8 mouse cellular contexts compared by ENCODE assay signal in the genomic region with DNA sequence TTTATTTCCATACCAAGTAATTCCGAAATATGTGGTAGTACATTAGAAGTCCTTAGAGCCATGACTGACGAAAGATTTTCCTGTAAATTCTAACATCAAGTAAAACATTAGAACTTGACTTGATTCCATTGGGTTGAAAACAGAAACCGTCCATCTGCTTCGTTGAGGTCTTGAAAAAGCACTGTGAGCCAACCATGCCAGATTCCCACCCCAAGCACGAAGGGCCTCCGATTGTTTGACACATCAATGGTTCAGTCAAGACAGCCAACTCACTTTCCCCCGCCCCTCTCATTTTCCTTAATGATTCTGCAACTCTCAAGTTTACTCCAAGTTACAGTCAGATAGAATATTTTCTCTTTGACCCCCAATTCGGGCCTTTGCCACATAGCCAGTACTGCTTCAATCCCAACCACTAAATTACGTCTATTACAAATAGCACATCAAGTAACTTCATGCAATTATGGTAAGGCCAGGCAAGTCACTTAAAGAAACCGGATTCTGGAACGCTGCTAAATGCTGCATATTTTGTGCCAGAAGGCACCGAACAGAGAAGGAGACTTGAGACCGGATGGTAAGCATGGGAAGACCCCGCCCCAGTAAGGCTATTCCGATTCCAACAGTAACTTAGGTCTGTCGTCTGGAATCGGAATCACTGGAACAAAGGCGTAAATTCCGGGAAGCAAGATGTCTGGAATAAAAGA. TPM values are rescaled to one million over a fixed set of nuclear protein-coding genes. Genes with fewer than 3 reads are reported as not detected.
DNase-seq lines count a peak whose midpoint lies in the region; ATAC-seq lines count a peak whose summit lies in the region.

No protein-coding gene starts in this region.

- H3K4me3 ChIP-seq in hindbrain, embryonic 11.5 days (ENCODE audit: low read depth, low read length), result peak overlapping the region; percentile 84
- H3K4me3 ChIP-seq in liver, embryonic 13.5 days (replicated peaks), result peak overlapping the region; percentile 93
- peak overlapping the region; percentile 95 for H3K4me3 ChIP-seq in neural tube, embryonic 13.5 days

- no peaks in the 10 kb centered on the region for H3K27me3 ChIP-seq in hindbrain, embryonic 11.5 days (ENCODE audit: control insufficient read depth, insufficient read depth, low read length)
- H3K27me3 ChIP-seq in liver, embryonic 13.5 days, result no peaks in the 10 kb centered on the region
- H3K27me3 ChIP-seq in neural tube, embryonic 13.5 days, result no peaks in the 10 kb centered on the region

- peak; percentile 44 for DNase-seq in embryo, embryonic 10 days (ENCODE audit: low spot score)
- no peak for DNase-seq in embryo, embryonic 9.5 days (ENCODE audit: extremely low spot score)
- DNase-seq in CD4-positive helper T cell, adult 2 months (ENCODE audit: low read depth, low spot score), result peak; percentile 41
- DNase-seq in embryo, embryonic 11 days, result peak; percentile 48
- DNase-seq in hindbrain, embryonic 11.5 days (ENCODE audit: low spot score), result peak; percentile 31
- no peak for DNase-seq in liver, embryonic 13.5 days
- no peak for DNase-seq in urinary bladder, adult 18-20 months (ENCODE audit: low spot score in 2 of 2)

- ATAC-seq in hindbrain, embryonic 11.5 days (ENCODE audit: low FRiP score), result 0 out of 2 replicates have a peak, but pooled peaks have one; percentile 0
- no peak for ATAC-seq in liver, embryonic 13.5 days (ENCODE audit: low read depth)
- ATAC-seq in neural tube, embryonic 13.5 days (ENCODE audit: low read depth), result 0 out of 2 replicates have a peak, but pooled peaks have one; percentile 0

- H3K4me2 ChIP-seq in hindbrain, embryonic 11.5 days (replicated peaks; ENCODE audit: low read depth, low read length), result peak overlapping the region; percentile 51
- H3K4me2 ChIP-seq in liver, embryonic 13.5 days, result peak overlapping the region; percentile 85
- H3K4me2 ChIP-seq in neural tube, embryonic 13.5 days, result peak overlapping the region; percentile 71

- no peaks in the 10 kb centered on the region; the same call in 1 of the 2 replicates for H3K9me3 ChIP-seq in hindbrain, embryonic 11.5 days (ENCODE audit: control insufficient read depth, low read length)
- H3K9me3 ChIP-seq in liver, embryonic 13.5 days (replicated peaks), result no peaks in the 10 kb centered on the region
- no peaks in the 10 kb centered on the region for H3K9me3 ChIP-seq in neural tube, embryonic 13.5 days

- H3K27ac ChIP-seq in hindbrain, embryonic 11.5 days (ENCODE audit: low read depth, low read length), result peak overlapping the region; percentile 93
- peak overlapping the region; percentile 99 for H3K27ac ChIP-seq in liver, embryonic 13.5 days
- H3K27ac ChIP-seq in neural tube, embryonic 13.5 days (replicated peaks), result peak overlapping the region; percentile 97

- no peaks in the 10 kb centered on the region for H3K4me1 ChIP-seq in hindbrain, embryonic 11.5 days (replicated peaks; ENCODE audit: control insufficient read depth, insufficient read depth, low read length)
- peaks cover 51% of the 10 kb centered on the region for H3K4me1 ChIP-seq in liver, embryonic 13.5 days (replicated peaks)
- H3K4me1 ChIP-seq in neural tube, embryonic 13.5 days (replicated peaks), result peaks cover 38% of the 10 kb centered on the region

- peak overlapping the region; percentile 84 for H3K9ac ChIP-seq in hindbrain, embryonic 11.5 days (ENCODE audit: low read depth, low read length)
- H3K9ac ChIP-seq in liver, embryonic 13.5 days, result peak overlapping the region; percentile 96
- peak overlapping the region; percentile 92 for H3K9ac ChIP-seq in neural tube, embryonic 13.5 days

- no peaks in the 10 kb centered on the region for H3K36me3 ChIP-seq in hindbrain, embryonic 11.5 days (ENCODE audit: control insufficient read depth, insufficient read depth, low read length)
- 0 out of 2 replicates have a peak, but pooled peaks cover 2% of the 10 kb centered on the region for H3K36me3 ChIP-seq in liver, embryonic 13.5 days
- H3K36me3 ChIP-seq in neural tube, embryonic 13.5 days, result no peaks in the 10 kb centered on the region

- 4% methylated on average over 19 of the region's 19 CpGs for WGBS in hindbrain, embryonic 11.5 days
- under 1% methylated on average over 19 of the region's 19 CpGs for WGBS in liver, embryonic 13.5 days (ENCODE audit: insufficient replicate concordance)
- 5% methylated on average over 19 of the region's 19 CpGs for WGBS in neural tube, embryonic 13.5 days

RNA-seq across cellular contexts. Expression of a gene that starts 1.1 kb away (rescaled TPM):
- polyA plus RNA-seq in hindbrain, embryonic 11.5 days (2014; fragmentation: Nextera tagmentation; extraction: Ambion mirVana), result 120 and 127 TPM in 2 replicates
- 47.9 and 57.3 TPM in 2 replicates for polyA plus RNA-seq in liver, embryonic 13.5 days (2015; fragmentation: Nextera tagmentation; extraction: Ambion mirVana)
- 165 and 169 TPM in 2 replicates for polyA plus RNA-seq in neural tube, embryonic 13.5 days (2015; fragmentation: Nextera tagmentation; extraction: Ambion mirVana)

RNA-seq across cellular contexts. Expression of a gene that starts 56.2 kb away (rescaled TPM):
- 23.4 and 28.3 TPM in 2 replicates for polyA plus RNA-seq in hindbrain, embryonic 11.5 days (2014; fragmentation: Nextera tagmentation; extraction: Ambion mirVana)
- polyA plus RNA-seq in liver, embryonic 13.5 days (2015; fragmentation: Nextera tagmentation; extraction: Ambion mirVana), result 1.0 and 1.2 TPM in 2 replicates
- 76.3 and 77.3 TPM in 2 replicates for polyA plus RNA-seq in neural tube, embryonic 13.5 days (2015; fragmentation: Nextera tagmentation; extraction: Ambion mirVana)

Comparison
In these comparisons a context has a peak if more than half of its experiments do, and no peak if none do; other contexts are left out.
1. DNase-seq: peak in embryo, embryonic 10 days (single experiment), CD4-positive helper T cell, adult 2 months (single experiment), embryo, embryonic 11 days (single experiment) and hindbrain, embryonic 11.5 days (single experiment); none in embryo, embryonic 9.5 days (single experiment), liver, embryonic 13.5 days (single experiment) and urinary bladder, adult 18-20 months (0 of 2).
2. RNA of a gene that starts 56.2 kb away (polyA plus RNA-seq): 76.3 to 77.3 TPM in neural tube, embryonic 13.5 days and 23.4 to 28.3 TPM in hindbrain, embryonic 11.5 days; 1.0 to 1.2 TPM in liver, embryonic 13.5 days; every median in the first group is over 10 times any median in the second.
3. Peak in every context shown above with its lines, with median percentiles within 50 percentile points of each other: H3K27ac ChIP-seq, H3K4me2 ChIP-seq, H3K4me3 ChIP-seq and H3K9ac ChIP-seq.